Mouse (Mus musculus): Measurements from ENCODE around the gene Agps. TPM values are rescaled to one million over a fixed set of nuclear protein-coding genes. Genes with fewer than 3 reads are reported as not detected.
A peak's percentile ranks its signal among the peaks of the same experiment; 100 is the strongest.

The Agps gene
- polyA plus RNA-seq, 1 experiment from 2014 or later = 14.2 TPM

- Histone ChIP-seq H3K4me3 (ENCODE audit: low read depth, low read length) (no peak overlapping the region), H3K27ac (ENCODE audit: low read length) (no peak overlapping the region), H3K36me3 (ENCODE audit: insufficient read depth, low read length) (no peaks in the 10 kb centered on the region), H3K9ac (replicated peaks; ENCODE audit: low read depth) (no peak overlapping the region), H3K9me3 (ENCODE audit: low read length) (no peaks in the 10 kb centered on the region), H3K4me1 (ENCODE audit: insufficient read depth, low read depth, low read length) (no peaks in the 10 kb centered on the region), H3K4me2 (replicated peaks; ENCODE audit: low read depth, low read length) (no peak overlapping the region), H3K27me3 (replicated peaks; ENCODE audit: insufficient read depth, low read length) (no peaks in the 10 kb centered on the region)
- WGBS = 41% methylated on average over 7 of the region's 7 CpGs
- ATAC-seq (no peak), DNase-seq (ENCODE audit: low spot score) (no peak)
- TF ChIP-seq EP300 (IDR thresholded peaks at IDR 0.05) = no peak
- no peak for TF ChIP-seq CTCF (IDR thresholded peaks at IDR 0.05)
Measured at GRCm38 (mm10) chr2:75823736-75824135, 8.2 kb upstream of the Agps start.

GRCm38 (mm10) chr2:75824144-75824543 lies 7.8 kb upstream of the Agps start:
- H3K4me2 ChIP-seq (replicated peaks; ENCODE audit: low read depth, low read length) = no peak overlapping the region
- H3K4me3 ChIP-seq (ENCODE audit: low read depth, low read length) = no peak overlapping the region
- ATAC-seq = no peak
- H3K9me3 ChIP-seq (ENCODE audit: low read length) = no peaks in the 10 kb centered on the region
- TF ChIP-seq EP300 (IDR thresholded peaks at IDR 0.05) = no peak
- no peak for TF ChIP-seq CTCF (IDR thresholded peaks at IDR 0.05)
- no peak overlapping the region for H3K27ac ChIP-seq (ENCODE audit: low read length)
- no peaks in the 10 kb centered on the region for H3K27me3 ChIP-seq (replicated peaks; ENCODE audit: insufficient read depth, low read length)
- no peaks in the 10 kb centered on the region for H3K36me3 ChIP-seq (ENCODE audit: insufficient read depth, low read length)
- no peak overlapping the region for H3K9ac ChIP-seq (replicated peaks; ENCODE audit: low read depth)
- 47% methylated on average over 6 of the region's 6 CpGs for WGBS
- no peaks in the 10 kb centered on the region for H3K4me1 ChIP-seq (ENCODE audit: insufficient read depth, low read depth, low read length)
- DNase-seq (ENCODE audit: low spot score) = no peak

- no peaks in the 10 kb centered on the region for H3K9me3 ChIP-seq (ENCODE audit: low read length)
- H3K4me1 ChIP-seq (ENCODE audit: insufficient read depth, low read depth, low read length) = no peaks in the 10 kb centered on the region
- no peak overlapping the region for H3K4me3 ChIP-seq (ENCODE audit: low read depth, low read length)
- TF ChIP-seq CTCF (IDR thresholded peaks at IDR 0.05) (no peak), EP300 (IDR thresholded peaks at IDR 0.05) (no peak)
- no peak overlapping the region for H3K9ac ChIP-seq (replicated peaks; ENCODE audit: low read depth)
- H3K4me2 ChIP-seq (replicated peaks; ENCODE audit: low read depth, low read length) = no peak overlapping the region
- no peak for DNase-seq (ENCODE audit: low spot score)
- no peak overlapping the region for H3K27ac ChIP-seq (ENCODE audit: low read length)
- no peaks in the 10 kb centered on the region for H3K36me3 ChIP-seq (ENCODE audit: insufficient read depth, low read length)
- no peak for ATAC-seq
- H3K27me3 ChIP-seq (replicated peaks; ENCODE audit: insufficient read depth, low read length) = no peaks in the 10 kb centered on the region
- 17% methylated on average over 3 of the region's 3 CpGs for WGBS
Measured at GRCm38 (mm10) chr2:75824846-75825245, 7.1 kb upstream of the Agps start.

- ATAC-seq = no peak; the same call in 1 of the 2 replicates
Measured at GRCm38 (mm10) chr2:75825603-75826002, 6.4 kb upstream of the Agps start.

GRCm38 (mm10) chr2:75828931-75829610 lies 2.9 kb upstream of the Agps start:
- ATAC-seq (no peak), DNase-seq (ENCODE audit: low spot score) (no peak)
- Histone ChIP-seq H3K9me3 (ENCODE audit: low read length) (no peaks in the 10 kb centered on the region), H3K36me3 (ENCODE audit: insufficient read depth, low read length) (no peaks in the 10 kb centered on the region), H3K9ac (replicated peaks; ENCODE audit: low read depth) (no peak overlapping the region), H3K27ac (ENCODE audit: low read length) (0 out of 2 replicates have a peak overlapping the region, but pooled peaks have one; percentile 20), H3K4me1 (ENCODE audit: insufficient read depth, low read depth, low read length) (peaks cover 8% of the 10 kb centered on the region; the same call in 1 of the 2 replicates), H3K4me3 (ENCODE audit: low read depth, low read length) (no peak overlapping the region), H3K4me2 (replicated peaks; ENCODE audit: low read depth, low read length) (no peak overlapping the region), H3K27me3 (replicated peaks; ENCODE audit: insufficient read depth, low read length) (no peaks in the 10 kb centered on the region)
- 73% methylated on average over 8 of the region's 8 CpGs for WGBS
- TF ChIP-seq CTCF (IDR thresholded peaks at IDR 0.05) (no peak), EP300 (IDR thresholded peaks at IDR 0.05) (no peak)

More at GRCm38 (mm10) chr2:75825603-75826002, 6.4 kb upstream of the Agps start:
- 41% methylated on average over 1 of the region's 1 CpGs for WGBS
- Histone ChIP-seq H3K9me3 (ENCODE audit: low read length) (no peaks in the 10 kb centered on the region), H3K4me2 (replicated peaks; ENCODE audit: low read depth, low read length) (no peak overlapping the region), H3K36me3 (ENCODE audit: insufficient read depth, low read length) (no peaks in the 10 kb centered on the region), H3K4me1 (ENCODE audit: insufficient read depth, low read depth, low read length) (no peaks in the 10 kb centered on the region), H3K27ac (ENCODE audit: low read length) (no peak overlapping the region), H3K4me3 (ENCODE audit: low read depth, low read length) (no peak overlapping the region), H3K9ac (replicated peaks; ENCODE audit: low read depth) (no peak overlapping the region), H3K27me3 (replicated peaks; ENCODE audit: insufficient read depth, low read length) (no peaks in the 10 kb centered on the region)
- TF ChIP-seq EP300 (IDR thresholded peaks at IDR 0.05) (no peak), CTCF (IDR thresholded peaks at IDR 0.05) (no peak)
- no peak for DNase-seq (ENCODE audit: low spot score)

- no peak overlapping the region for H3K4me3 ChIP-seq (ENCODE audit: low read depth, low read length)
- ATAC-seq = no peak
- no peaks in the 10 kb centered on the region for H3K27me3 ChIP-seq (replicated peaks; ENCODE audit: insufficient read depth, low read length)
- peaks cover 8% of the 10 kb centered on the region; the same call in 1 of the 2 replicates for H3K4me1 ChIP-seq (ENCODE audit: insufficient read depth, low read depth, low read length)
- H3K27ac ChIP-seq (ENCODE audit: low read length) = no peak overlapping the region
- WGBS = 88% methylated on average over 7 of the region's 7 CpGs
- H3K36me3 ChIP-seq (ENCODE audit: insufficient read depth, low read length) = no peaks in the 10 kb centered on the region
- TF ChIP-seq EP300 (IDR thresholded peaks at IDR 0.05) = no peak
- H3K9me3 ChIP-seq (ENCODE audit: low read length) = no peaks in the 10 kb centered on the region
- DNase-seq (ENCODE audit: low spot score) = no peak
- no peak overlapping the region for H3K9ac ChIP-seq (replicated peaks; ENCODE audit: low read depth)
- no peak overlapping the region for H3K4me2 ChIP-seq (replicated peaks; ENCODE audit: low read depth, low read length)
Measured at GRCm38 (mm10) chr2:75830233-75830632, 1.7 kb upstream of the Agps start.
